Mouse (Mus musculus) common myeloid progenitor, adult 5-6 weeks (primary cell): ENCODE results near the gene Dock9. TPM values are rescaled to one million over a fixed set of nuclear protein-coding genes. Genes with fewer than 3 reads are reported as not detected.

Experiments used
- ATAC-seq: replicated peaks from 2 replicates; pipeline ENCODE4 v1.8.0; 2016; ENCODE audit warnings: low read depth, mild to moderate bottlenecking, moderate TSS enrichment, inconsistent platforms; ENCODE audit not compliant: poor library complexity, severe bottlenecking
- total RNA-seq: library from RNA; stranded (forward); fragments of 200-1000, 187-1606 nt; gene quantifications from 2 replicates; pipeline ENCODE4 v1.2.3, GENCODE M21; 2017

Dock9 gene
- total RNA-seq, 1 experiment from 2014 or later: 6.7 TPM

DNA sequence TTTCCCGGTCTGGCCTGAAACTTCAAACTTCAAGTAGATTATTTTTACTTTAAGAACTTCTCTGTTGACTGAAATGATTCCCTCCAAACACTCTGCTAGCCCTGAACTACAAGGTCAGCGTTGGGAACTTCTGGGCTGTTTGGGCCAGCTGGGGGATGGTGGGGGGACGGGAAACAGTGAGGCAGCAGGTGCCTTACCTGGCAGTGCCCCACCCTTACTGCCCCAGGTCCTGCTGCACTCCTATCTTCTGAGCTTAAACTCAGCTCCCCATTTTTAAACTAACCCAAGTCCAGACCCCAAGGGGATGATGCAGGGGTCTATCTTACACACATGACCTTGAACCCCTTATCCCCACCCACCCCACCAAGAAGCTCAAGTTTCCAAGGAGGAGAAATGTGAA is 122.5 kb downstream of the Dock9 start:
- no peak for ATAC-seq

DNA sequence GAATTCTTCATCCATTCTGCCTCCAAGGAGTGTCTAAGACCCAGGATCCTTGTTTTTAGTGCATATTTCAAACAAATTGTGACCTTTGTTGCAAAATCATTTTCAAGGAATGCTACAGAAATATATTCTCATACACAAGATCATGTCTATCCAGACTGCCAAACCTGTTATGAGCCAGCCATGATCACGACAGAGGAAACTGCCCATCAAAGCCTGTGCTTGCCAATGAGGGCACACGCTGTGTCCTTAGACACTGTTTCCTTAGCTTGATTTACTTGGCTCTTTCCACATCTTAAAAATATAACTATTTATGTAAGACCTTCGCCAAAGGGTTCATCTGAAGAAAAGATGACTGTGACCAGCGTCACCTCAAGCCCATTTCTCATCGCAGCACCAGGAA is 127.6 kb downstream of the Dock9 start:
- ATAC-seq: no peak

DNA sequence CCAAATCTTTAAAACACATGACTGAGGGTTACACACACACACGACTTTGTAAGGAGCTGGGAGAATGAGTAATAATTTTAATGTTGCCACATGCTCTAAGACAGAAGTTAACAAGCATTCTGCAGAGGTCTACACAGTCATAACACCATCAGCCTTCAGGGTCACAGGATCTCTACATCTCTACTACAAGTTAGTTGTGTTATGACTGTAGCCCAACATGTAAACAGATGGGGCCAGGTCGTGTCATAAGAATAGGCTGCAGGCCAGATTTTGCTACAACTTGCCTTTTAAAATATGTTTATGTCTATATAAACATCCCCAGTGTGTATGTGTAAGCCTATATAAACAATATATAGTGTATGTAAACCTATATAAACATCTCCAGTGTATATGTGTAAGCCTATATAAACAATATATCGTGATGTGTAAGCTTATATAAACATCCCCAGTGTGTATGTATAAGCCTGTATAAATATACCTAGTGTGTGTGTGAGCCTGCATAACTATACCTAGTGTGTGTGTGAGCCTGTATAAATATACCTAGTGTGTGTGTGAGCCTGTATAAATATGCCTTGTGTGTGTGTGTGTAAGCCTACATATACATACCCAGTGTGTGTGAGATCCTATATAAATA is 130.9 kb downstream of the Dock9 start:
- ATAC-seq: no peak

- ATAC-seq: no peak
Observed at GRCm38 (mm10) chr14:121665693-121666273, 131.9 kb downstream of the Dock9 start.

DNA sequence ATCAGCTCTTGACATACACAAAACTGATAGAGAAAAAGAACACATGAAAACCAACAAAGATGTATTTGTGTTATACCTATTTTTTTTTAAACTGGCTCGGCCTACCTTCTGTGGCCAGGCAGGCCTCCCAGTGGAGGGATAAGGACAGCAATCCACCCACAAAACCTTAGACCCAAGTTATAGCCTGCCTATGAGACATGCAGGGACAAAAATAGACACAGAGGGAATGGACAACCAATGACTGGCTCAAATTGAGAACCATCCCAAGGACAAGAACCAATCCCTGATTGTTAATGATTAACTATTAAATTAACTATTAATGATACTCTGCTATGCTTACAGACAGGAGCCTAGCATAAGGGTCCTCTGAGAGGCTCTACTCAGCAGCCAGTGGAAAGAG is 133.7 kb downstream of the Dock9 start:
- ATAC-seq: no peak

DNA sequence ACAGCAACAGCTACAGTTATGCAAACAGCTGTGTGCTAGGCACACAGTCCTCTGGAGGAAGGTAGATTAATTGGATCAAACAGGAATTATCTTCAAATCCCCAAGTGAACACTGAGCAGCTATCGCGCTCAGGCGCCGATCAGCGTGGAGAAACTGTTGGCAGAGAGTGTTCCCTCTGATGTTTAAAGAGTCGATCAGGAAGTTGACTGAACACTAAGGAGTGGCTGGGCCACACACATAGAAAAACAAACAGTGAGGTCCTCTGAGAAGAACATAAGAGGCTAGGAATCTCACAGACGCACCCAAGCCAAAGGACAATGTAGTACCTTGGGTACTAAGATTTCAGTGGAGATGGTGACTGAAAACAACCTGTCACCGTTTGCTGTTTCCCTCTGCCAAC is 136.7 kb downstream of the Dock9 start:
- ATAC-seq: no peak

DNA sequence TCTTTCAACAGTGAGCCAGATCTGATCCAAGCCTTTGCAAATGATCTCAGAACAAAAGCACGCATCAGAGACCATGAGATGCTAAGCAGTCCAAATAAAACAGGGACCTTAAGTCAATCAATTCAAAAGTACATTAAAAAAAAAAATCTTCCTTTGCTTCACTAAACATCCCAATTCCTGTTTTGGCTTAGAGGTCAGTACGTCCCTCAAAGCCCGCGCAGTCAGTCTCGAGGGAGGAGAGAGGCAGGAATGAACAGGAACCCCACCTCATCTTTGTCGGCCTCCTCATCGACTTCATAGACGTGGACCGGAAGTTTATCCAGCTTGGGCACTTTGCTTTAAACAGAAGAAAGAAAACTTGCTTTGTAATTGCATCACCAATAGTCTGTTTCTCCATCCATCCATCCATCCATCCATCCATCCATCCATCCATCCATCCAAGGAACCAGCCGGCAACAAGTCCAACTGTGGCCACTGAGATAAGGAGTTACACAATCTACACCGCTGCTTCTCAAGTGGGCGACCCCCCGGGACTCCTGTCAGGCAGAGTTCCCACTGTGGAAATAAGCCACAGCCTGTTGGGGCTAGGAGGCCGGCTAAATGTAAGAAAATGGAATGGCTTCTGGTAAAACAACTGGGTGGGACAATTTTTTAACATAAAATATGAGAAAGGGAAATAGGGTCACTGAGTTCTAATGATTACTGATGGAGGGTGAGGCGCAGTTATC is 137.3 kb downstream of the Dock9 start:
- no peak for ATAC-seq

GRCm38 (mm10) chr14:121659061-121659824 is 138.4 kb downstream of the Dock9 start:
- no peak; the same call in 1 of the 2 replicates for ATAC-seq

- ATAC-seq: no peak
Observed at GRCm38 (mm10) chr14:121658537-121658936, 139.1 kb downstream of the Dock9 start.

- no peak for ATAC-seq
Observed at GRCm38 (mm10) chr14:121657633-121658032, 140.0 kb downstream of the Dock9 start.

DNA sequence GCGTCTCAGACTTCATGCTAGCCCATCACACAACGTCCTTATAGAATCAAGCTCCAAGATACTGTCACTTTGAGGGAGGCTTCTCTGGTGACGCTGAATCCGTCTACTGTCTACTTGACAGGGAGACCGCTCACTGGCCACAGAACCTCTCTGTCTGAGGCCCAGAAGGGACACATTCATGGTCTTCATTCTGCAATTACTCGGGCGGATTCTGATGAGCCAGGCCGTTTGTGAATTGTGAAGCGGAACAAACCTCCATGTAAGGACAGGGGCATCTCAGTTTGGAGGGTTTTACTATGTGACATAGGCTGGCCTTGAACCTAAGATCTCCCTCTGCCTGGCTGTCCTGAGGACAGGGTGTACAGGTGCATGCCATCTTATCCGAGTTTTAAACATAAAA is 140.7 kb downstream of the Dock9 start:
- ATAC-seq: no peak

DNA sequence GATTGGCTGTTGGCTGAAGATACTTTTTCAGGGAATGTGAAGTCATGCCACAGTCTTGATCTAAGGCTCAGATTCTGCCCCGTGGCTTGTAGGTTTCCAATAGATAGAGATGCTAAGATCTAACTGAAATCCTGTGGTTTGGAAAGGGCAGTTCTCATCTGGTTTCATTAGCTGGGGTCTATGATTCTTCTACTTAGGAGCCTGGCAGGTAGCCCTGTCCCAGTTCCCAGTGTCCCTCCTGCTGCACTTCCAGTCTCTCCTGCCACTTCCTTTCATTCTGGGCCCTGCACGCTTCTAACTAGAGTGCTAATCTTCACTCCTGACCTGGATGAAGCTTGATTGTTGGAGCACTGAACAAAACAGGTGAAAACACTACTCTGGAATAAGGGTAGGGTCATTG is 142.7 kb downstream of the Dock9 start:
- ATAC-seq: no peak

- peak; percentile 26; the same call in 1 of the 2 replicates for ATAC-seq
Observed at GRCm38 (mm10) chr14:121654416-121654967, 143.1 kb downstream of the Dock9 start.

DNA sequence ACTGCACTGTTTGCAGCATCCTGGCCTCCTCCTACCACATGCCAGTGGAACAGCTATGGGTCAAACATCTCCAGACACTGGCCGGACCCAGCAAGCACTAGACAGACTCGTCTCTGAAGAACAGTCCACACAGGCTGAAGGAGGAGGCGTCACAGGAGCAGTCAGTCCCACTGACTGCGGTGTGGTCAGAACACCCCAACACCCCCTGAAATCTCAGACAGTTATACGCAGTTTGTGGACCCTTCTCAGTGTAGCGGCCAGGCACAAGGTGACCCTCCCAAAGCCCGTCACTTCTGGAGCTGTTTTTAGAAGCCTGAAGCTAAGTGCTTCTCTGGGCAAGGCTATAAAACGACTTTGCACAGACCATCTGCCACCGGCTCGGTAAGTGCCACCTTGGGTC is 143.9 kb downstream of the Dock9 start:
- ATAC-seq: no peak

DNA sequence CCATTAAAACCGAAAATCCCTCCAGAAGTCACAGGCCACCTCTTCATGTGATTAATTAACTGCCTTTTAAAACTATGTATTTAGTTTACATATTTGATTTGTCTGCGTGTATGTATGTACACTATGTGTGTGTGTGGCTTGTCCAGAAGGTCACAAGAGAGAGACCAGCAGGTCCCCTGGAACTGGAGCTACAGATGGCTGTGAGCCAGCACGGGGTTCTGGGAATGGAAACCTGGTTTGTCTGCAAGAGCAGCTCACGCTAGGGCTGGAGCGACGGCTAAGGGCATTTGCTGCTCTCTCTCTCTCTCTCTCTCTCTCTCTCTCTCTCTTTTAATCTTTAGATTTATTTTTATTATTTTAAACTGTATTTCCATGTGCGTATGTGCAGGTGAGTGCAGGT is 144.4 kb downstream of the Dock9 start:
- ATAC-seq: no peak

GRCm38 (mm10) chr14:121648581-121649060 is 149.0 kb downstream of the Dock9 start:
- peak; percentile 39 for ATAC-seq

GRCm38 (mm10) chr14:121647693-121648092 is 149.9 kb downstream of the Dock9 start:
- 0 out of 2 replicates have a peak, but pooled peaks have one; percentile 27 for ATAC-seq

DNA sequence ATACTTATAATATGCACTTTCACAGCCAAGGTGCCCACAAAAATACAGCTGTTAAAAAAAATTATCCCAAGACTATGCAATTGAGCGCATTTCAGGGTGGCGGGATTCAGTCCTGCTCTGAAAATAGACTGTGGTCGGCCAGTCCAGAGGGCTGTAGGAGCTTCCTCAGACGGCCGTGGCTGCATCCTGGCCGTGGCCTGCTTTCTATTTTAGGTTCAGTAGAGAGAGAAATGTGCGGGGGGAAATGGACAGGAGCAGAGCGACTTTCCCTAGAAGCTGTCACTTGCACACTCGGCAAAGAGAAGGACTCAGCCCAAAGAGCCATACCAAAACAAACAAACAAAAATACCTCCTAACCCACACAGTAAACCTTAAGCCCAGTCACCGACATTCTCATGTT is 151.0 kb downstream of the Dock9 start:
- ATAC-seq: peak; percentile 59

GRCm38 (mm10) chr14:121644302-121644701 is 153.3 kb downstream of the Dock9 start:
- ATAC-seq: no peak

DNA sequence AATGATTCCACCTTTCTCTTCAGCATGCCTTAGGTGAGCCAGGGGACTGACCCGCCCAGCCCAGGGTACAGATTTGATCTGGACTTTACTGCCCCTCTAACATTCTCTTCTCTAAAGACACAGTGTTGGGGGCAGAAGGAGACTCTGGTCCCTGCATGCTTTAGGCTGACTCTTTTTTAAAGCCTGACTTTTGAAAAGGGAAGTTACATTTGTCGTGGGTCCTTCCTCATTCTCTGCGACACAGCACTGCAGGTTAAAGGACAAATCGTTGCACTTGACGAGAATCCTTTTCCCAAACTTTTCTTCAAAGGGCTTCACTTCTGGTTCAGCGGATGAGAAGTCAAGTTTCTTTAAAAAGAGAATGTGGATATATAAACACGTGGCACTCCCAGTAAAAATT is 156.4 kb downstream of the Dock9 start:
- peak; percentile 84 for ATAC-seq
